ENCODE assay signal across 8 mouse cellular contexts in the genomic region with DNA sequence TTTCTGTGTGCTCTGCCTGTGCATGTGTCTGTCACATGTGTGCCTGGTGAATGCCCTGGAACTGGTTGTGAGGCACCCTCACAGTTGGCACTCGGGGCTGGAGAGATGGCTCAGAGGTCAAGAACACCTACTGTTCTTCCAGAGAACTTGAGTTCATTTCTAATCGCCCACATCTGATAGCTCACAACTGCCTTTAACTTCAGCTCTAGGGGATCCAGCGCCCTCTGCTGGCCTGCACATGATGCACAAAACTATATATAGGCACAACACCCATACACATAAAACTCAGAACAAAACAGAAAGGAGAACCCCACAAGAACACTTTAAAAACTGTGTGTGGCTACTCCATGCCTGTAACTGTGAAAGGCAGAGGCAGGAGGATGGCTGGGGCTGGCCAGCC. TPM values are rescaled to one million over a fixed set of nuclear protein-coding genes. Genes with fewer than 3 reads are reported as not detected.
A peak's percentile ranks its signal among the peaks of the same experiment; 100 is the strongest.
DNase-seq lines count a peak whose midpoint lies in the region.

No protein-coding gene starts in this region.

- peak; percentile 29 to 53 for DNase-seq in cerebellum, adult 18-20 months
- DNase-seq in cerebellum, adult 9-10 months, result no peak
- DNase-seq in layer of hippocampus, adult 11-12 months (ENCODE audit: low spot score), result peak; percentile 55
- DNase-seq in layer of hippocampus, adult 9-10 months (ENCODE audit: low spot score), result no peak
- peak; percentile 71 for DNase-seq in adrenal gland, postnatal 14 days
- DNase-seq in gastrocnemius, postnatal 10 days, result peak; percentile 58
- peak; percentile 35 to 40 for DNase-seq in lung, adult 18-20 months
- DNase-seq in spleen, postnatal 36 days (ENCODE audit: low spot score in 2 of 2), result peak; percentile 49 to 59

RNA-seq across cellular contexts. Expression of a gene that starts 11.8 kb away (rescaled TPM):
- 59.3 and 65.4 TPM in 2 replicates for total RNA-seq in adrenal gland, postnatal 14 days (2021)
- total RNA-seq in gastrocnemius, postnatal 10 days (2021), result 10 to 100 TPM; 52.0 to 59.8 TPM

RNA-seq across cellular contexts. Expression of a gene that starts 12.1 kb away (rescaled TPM):
- total RNA-seq in adrenal gland, postnatal 14 days (2021), result 0.44 and 1.1 TPM in 2 replicates
- total RNA-seq in gastrocnemius, postnatal 10 days (2021), result under 1 TPM; 0.21 to 0.23 TPM

RNA-seq across cellular contexts. Expression of a gene that starts 15.1 kb away (rescaled TPM):
- total RNA-seq in adrenal gland, postnatal 14 days (2021), result 36.9 and 52.2 TPM in 2 replicates
- 10 to 100 TPM; 15.2 to 23.2 TPM for total RNA-seq in gastrocnemius, postnatal 10 days (2021)

RNA-seq across cellular contexts. Expression of a gene that starts 26.3 kb away (rescaled TPM):
- 58.8 and 64.2 TPM in 2 replicates for total RNA-seq in adrenal gland, postnatal 14 days (2021)
- total RNA-seq in gastrocnemius, postnatal 10 days (2021), result 10 to 100 TPM; 38.7 to 41.1 TPM

RNA-seq across cellular contexts. Expression of a gene that starts 40.0 kb away (rescaled TPM):
- total RNA-seq in adrenal gland, postnatal 14 days (2021), result 19.3 and 26.2 TPM in 2 replicates
- 1 to 10 TPM; 7.3 to 9.0 TPM for total RNA-seq in gastrocnemius, postnatal 10 days (2021)

Comparison
In these comparisons a context has a peak if more than half of its experiments do, and no peak if none do; other contexts are left out.
1. DNase-seq: peak in cerebellum, adult 18-20 months (2 of 2), layer of hippocampus, adult 11-12 months (single experiment), adrenal gland, postnatal 14 days (single experiment), gastrocnemius, postnatal 10 days (single experiment), lung, adult 18-20 months (2 of 2) and spleen, postnatal 36 days (2 of 2); none in cerebellum, adult 9-10 months (single experiment) and layer of hippocampus, adult 9-10 months (single experiment).